Mouse (Mus musculus) CH12.LX (cell line): ENCODE measurements at regions not wholly inside any gene's neighbourhood (a gene's known extent, or its start where the extent isn't known, plus 50 kb on each side); places are given as distances from the start of the nearest gene placed in this dataset.

Source experiments
- BHLHE40 ChIP-seq: IDR thresholded peaks from 2 replicates; pipeline ENCODE4 v1.6.1; 2011; ENCODE audit warnings: mild to moderate bottlenecking, low read depth, low read length, improper control_type of control experiment
- CTCF ChIP-seq, 2 experiments: IDR thresholded peaks in 1 of 2; conservative IDR thresholded peaks in 1 of 2; 2 replicates each; pipeline ENCODE4 v1.5.1; 2011 to 2012; ENCODE audit warnings: low read depth in 2 of 2, low read length in 2 of 2, improper control_type of control experiment in 1 of 2, inconsistent platforms in 1 of 2, mild to moderate bottlenecking in 1 of 2, moderate library complexity in 1 of 2
- MAFK ChIP-seq: IDR thresholded peaks from 2 replicates; pipeline ENCODE4 v1.6.1; 2011; ENCODE audit warnings: low read length, improper control_type of control experiment; ENCODE audit not compliant: insufficient replicate concordance
- POLR2A ChIP-seq: IDR thresholded peaks from 2 replicates; pipeline ENCODE4 v1.6.1; 2011; ENCODE audit warnings: low read depth, mild to moderate bottlenecking, improper control_type of control experiment, low read length
- SMC3 ChIP-seq: IDR thresholded peaks from 2 replicates; pipeline ENCODE4 v1.6.1; 2011; ENCODE audit warnings: low read depth, low read length, improper control_type of control experiment
- ZMIZ1 ChIP-seq: IDR thresholded peaks from 2 replicates; pipeline ENCODE4 v1.6.1; 2012; ENCODE audit warnings: low read depth, mild to moderate bottlenecking, inconsistent platforms, low read length, improper control_type of control experiment

GRCm38 (mm10) chr9:113263636-113264035, 444.4 kb downstream of the Pdcd6ip start:
- TF ChIP-seq CTCF (conservative IDR thresholded peaks at IDR 0.05 in 1 of 2, IDR thresholded peaks at IDR 0.05 in 1 of 2; ENCODE audit: low read depth in 2 of 2, low read length in 2 of 2): no peak
- TF ChIP-seq POLR2A: no peak
- TF ChIP-seq ZMIZ1: no peak
- no peak for TF ChIP-seq BHLHE40
- TF ChIP-seq MAFK: no peak
- no peak for TF ChIP-seq SMC3
